Mouse (Mus musculus) lung, adult 2 months (tissue): ENCODE data around the gene Musk.

Experiments
- CTCF ChIP-seq: fragments of 200-500 bp; IDR thresholded peaks from 2 replicates; pipeline ENCODE4 v1.5.1; 2011; ENCODE audit warnings: mild to moderate bottlenecking, low read length, control low read depth; ENCODE audit not compliant: insufficient read depth
- POLR2A ChIP-seq: fragments of 200-500 bp; IDR thresholded peaks from 2 replicates; pipeline ENCODE4 v1.6.1; 2011; ENCODE audit warnings: low read depth, mild to moderate bottlenecking, control low read depth, low read length, borderline replicate concordance; ENCODE audit errors: extremely low read depth

DNA sequence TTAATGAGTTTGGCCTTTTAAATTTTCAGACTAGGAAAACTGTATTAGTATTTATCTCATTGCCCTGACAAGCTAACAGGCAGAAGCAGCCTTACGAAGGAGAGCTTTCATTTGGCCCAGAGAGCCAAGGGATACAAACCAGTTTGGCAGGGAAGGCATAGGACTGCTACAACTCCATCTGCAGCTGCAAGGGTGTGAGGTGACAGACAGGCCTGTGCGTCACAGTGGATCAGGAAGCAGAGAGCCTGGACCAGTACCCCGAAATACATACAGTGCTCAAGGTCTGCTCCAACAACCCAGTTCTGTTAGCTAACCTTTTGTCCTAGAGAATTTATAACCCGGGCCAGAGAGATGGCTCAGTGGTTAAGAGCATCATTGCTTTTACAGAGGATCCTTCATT, 42.5 kb downstream of the Musk start:
- no peak for TF ChIP-seq CTCF
- no peak for TF ChIP-seq POLR2A
